Mouse (Mus musculus) liver, embryonic 11.5 days (tissue): ENCODE measurements around the gene Tbx2. TPM values are rescaled to one million over a fixed set of nuclear protein-coding genes. Genes with fewer than 3 reads are reported as not detected.

Experiments
- ATAC-seq: fragments of 200-750 bp; cut with Nextera tagmentation; replicated peaks from 2 replicates; pipeline ENCODE4 v1.8.0; 2017; ENCODE audit warnings: moderate number of reproducible peaks, mild to moderate bottlenecking, moderate TSS enrichment, moderate library complexity; ENCODE audit not compliant: low FRiP score
- DNase-seq: peaks from one replicate; pipeline ENCODE4 v3.0.0-alpha.2; 2017; ENCODE audit warnings: low spot score
- H3K27ac ChIP-seq: fragments of 300-500 bp; sonication (generic); 2 replicates; pipeline ENCODE4 v1.5.1; 2014; ENCODE audit warnings: mild to moderate bottlenecking, low read depth, low read length, control low read depth
- H3K27me3 ChIP-seq: fragments of 300-500 bp; sonication (generic); replicated peaks from 2 replicates; pipeline ENCODE4 v1.6.1; 2014; ENCODE audit warnings: low read length, mixed read lengths; ENCODE audit not compliant: control insufficient read depth, insufficient read depth
- H3K36me3 ChIP-seq: fragments of 300-500 bp; sonication (generic); 2 replicates; pipeline ENCODE4 v1.6.1; 2014; ENCODE audit warnings: mild to moderate bottlenecking, low read length, moderate library complexity, mixed read lengths; ENCODE audit not compliant: control insufficient read depth, insufficient read depth
- H3K4me1 ChIP-seq: fragments of 300-500 bp; sonication (generic); replicated peaks from 2 replicates; pipeline ENCODE4 v1.6.1; 2014; ENCODE audit warnings: low read length, mixed read lengths; ENCODE audit not compliant: control insufficient read depth, insufficient read depth
- H3K4me2 ChIP-seq: fragments of 300-500 bp; sonication (generic); 2 replicates; pipeline ENCODE4 v1.6.1; 2014; ENCODE audit warnings: mild to moderate bottlenecking, control low read depth, moderate library complexity
- H3K4me3 ChIP-seq: fragments of 300-500 bp; sonication (generic); 2 replicates; pipeline ENCODE4 v1.5.1; 2014; ENCODE audit warnings: low read depth, low read length, control low read depth
- H3K9ac ChIP-seq: fragments of 300-500 bp; sonication (generic); 2 replicates; pipeline ENCODE4 v1.6.1; 2014; ENCODE audit warnings: low read depth, low read length, control low read depth
- H3K9me3 ChIP-seq: fragments of 300-500 bp; sonication (generic); 2 replicates; pipeline ENCODE4 v1.6.1; 2016; ENCODE audit warnings: low read length, inconsistent platforms, mixed read lengths; ENCODE audit not compliant: control insufficient read depth
- WGBS: fragments of 180-500 bp; shearing (Covaris S2); extraction: QIAGEN DNeasy Blood & Tissue Kit; methylation state at CpG from one replicate; pipeline ENCODE4 v1.1.7; 2014; 5-methylcytosine and 5-hydroxymethylcytosine counted together
- polyA plus RNA-seq: library from polyadenylated mRNA; unstranded; fragments of >200 nt; fragmentation: Nextera tagmentation; extraction: Ambion mirVana; gene quantifications from 2 replicates; pipeline ENCODE4 v1.2.1, GENCODE M21; 2014

Gene Tbx2
- 2.7 and 3.2 TPM in 2 replicates for polyA plus RNA-seq

GRCm38 (mm10) chr11:85832231-85832924 lies at the start of gene Tbx2:
Tbx2 (plus strand) TSS chr11:85832551.
- under 1% methylated on average over 51 of the region's 52 CpGs for WGBS
- Histone ChIP-seq H3K4me1 (peaks cover 35% of the 10 kb centered on the region), H3K9ac (peak within 1 kb of the TSS; percentile 67), H3K27ac (peak within 1 kb of the TSS; percentile 68), H3K4me2 (peak within 1 kb of the TSS; percentile 80), H3K36me3 (no peaks in the 10 kb centered on the region), H3K27me3 (peaks cover 100% of the 10 kb centered on the region), H3K9me3 (no peaks in the 10 kb centered on the region), H3K4me3 (peak within 1 kb of the TSS; percentile 62)
- DNase-seq (peak; percentile 73), ATAC-seq (peak; percentile 32; the same call in 1 of the 2 replicates)

- Histone ChIP-seq H3K36me3 (no peaks in the 10 kb centered on the region), H3K9me3 (no peaks in the 10 kb centered on the region), H3K27me3 (peaks cover 9% of the 10 kb centered on the region), H3K27ac (no peak overlapping the region), H3K9ac (no peak overlapping the region), H3K4me1 (peaks cover 14% of the 10 kb centered on the region), H3K4me2 (no peak overlapping the region), H3K4me3 (no peak overlapping the region)
- no peak for ATAC-seq
- no peak for DNase-seq
- WGBS, result 73% methylated on average over 3 of the region's 3 CpGs
These were observed 46.1 kb upstream of the Tbx2 start for GRCm38 (mm10) chr11:85786113-85786718.

- Histone ChIP-seq H3K9me3 (no peaks in the 10 kb centered on the region), H3K4me1 (peaks cover 23% of the 10 kb centered on the region), H3K27ac (no peak overlapping the region; the same call in 1 of the 2 replicates), H3K36me3 (no peaks in the 10 kb centered on the region), H3K4me2 (peak overlapping the region; percentile 48), H3K4me3 (no peak overlapping the region), H3K9ac (peak overlapping the region; percentile 21; the same call in 1 of the 2 replicates), H3K27me3 (no peaks in the 10 kb centered on the region)
- DNase-seq (no peak), ATAC-seq (no peak)
- WGBS, result 74% methylated on average over 7 of the region's 7 CpGs
These were observed 42.6 kb upstream of the Tbx2 start for GRCm38 (mm10) chr11:85789750-85790149.

- ATAC-seq, result peak; percentile 98
- H3K36me3 ChIP-seq, result no peaks in the 10 kb centered on the region
- DNase-seq, result no peak
- no peaks in the 10 kb centered on the region for H3K9me3 ChIP-seq
- H3K27me3 ChIP-seq, result no peaks in the 10 kb centered on the region
- no peak overlapping the region for H3K4me3 ChIP-seq
- WGBS, result 38% methylated on average over 2 of the region's 2 CpGs
- H3K9ac ChIP-seq, result peak overlapping the region; percentile 21; the same call in 1 of the 2 replicates
- H3K4me2 ChIP-seq, result peak overlapping the region; percentile 48
- H3K4me1 ChIP-seq, result peaks cover 23% of the 10 kb centered on the region
- peak overlapping the region; percentile 63 for H3K27ac ChIP-seq
These were observed 42.1 kb upstream of the Tbx2 start for GRCm38 (mm10) chr11:85790267-85790666.

GRCm38 (mm10) chr11:85791212-85791611 lies 41.1 kb upstream of the Tbx2 start:
- no peak for ATAC-seq
- Histone ChIP-seq H3K9ac (no peak overlapping the region), H3K4me3 (no peak overlapping the region), H3K4me2 (no peak overlapping the region), H3K36me3 (no peaks in the 10 kb centered on the region), H3K4me1 (peaks cover 23% of the 10 kb centered on the region), H3K27ac (no peak overlapping the region), H3K27me3 (no peaks in the 10 kb centered on the region), H3K9me3 (no peaks in the 10 kb centered on the region)
- 82% methylated on average over 1 of the region's 1 CpGs for whole genome bisulfite sequencing
- DNase-seq, result no peak

- H3K27ac ChIP-seq, result no peak overlapping the region
- H3K9me3 ChIP-seq, result no peaks in the 10 kb centered on the region
- peaks cover 23% of the 10 kb centered on the region for H3K4me1 ChIP-seq
- 0 out of 2 replicates have a peak, but pooled peaks cover 3% of the 10 kb centered on the region for H3K27me3 ChIP-seq
- H3K36me3 ChIP-seq, result no peaks in the 10 kb centered on the region
- no peak overlapping the region for H3K4me3 ChIP-seq
- H3K9ac ChIP-seq, result no peak overlapping the region
- DNase-seq (no peak), ATAC-seq (no peak)
- 66% methylated on average over 12 of the region's 12 CpGs for WGBS
- H3K4me2 ChIP-seq, result no peak overlapping the region
These were observed 39.7 kb upstream of the Tbx2 start for GRCm38 (mm10) chr11:85792534-85793215.

- Histone ChIP-seq H3K9me3 (no peaks in the 10 kb centered on the region), H3K4me2 (peak overlapping the region; percentile 50), H3K27ac (peak overlapping the region; percentile 46), H3K36me3 (no peaks in the 10 kb centered on the region), H3K27me3 (peaks cover 8% of the 10 kb centered on the region), H3K9ac (0 out of 2 replicates have a peak overlapping the region, but pooled peaks have one; percentile 15), H3K4me3 (no peak overlapping the region), H3K4me1 (peaks cover 34% of the 10 kb centered on the region)
- 10% methylated on average over 4 of the region's 4 CpGs for WGBS
- ATAC-seq (peak; percentile 61), DNase-seq (no peak)
These were observed 32.9 kb upstream of the Tbx2 start for GRCm38 (mm10) chr11:85799456-85799855.

GRCm38 (mm10) chr11:85799856-85800255 lies 32.5 kb upstream of the Tbx2 start:
- ATAC-seq, result peak; percentile 51
- H3K4me1 ChIP-seq, result peaks cover 37% of the 10 kb centered on the region
- no peaks in the 10 kb centered on the region for H3K9me3 ChIP-seq
- peaks cover 8% of the 10 kb centered on the region for H3K27me3 ChIP-seq
- peak; percentile 42 for DNase-seq
- WGBS, result 10% methylated on average over 19 of the region's 19 CpGs
- H3K4me2 ChIP-seq, result peak overlapping the region; percentile 50
- no peaks in the 10 kb centered on the region for H3K36me3 ChIP-seq
- no peak overlapping the region for H3K27ac ChIP-seq
- no peak overlapping the region for H3K9ac ChIP-seq
- no peak overlapping the region for H3K4me3 ChIP-seq
